Comparison of ENCODE assay signal across 16 mouse cellular contexts in genomic region chr15:8189563-8189962, GRCm38 (mm10).
"Had no signal": no experiment of that assay in that cellular context is flagged by ENCODE, and none has a peak within 500 bp of the region (broad histone marks: within the 10 kb centered on the region; RNA-seq: fewer than 3 reads in every experiment).

No protein-coding gene starts in this region.

- DNase-seq: lung, adult 18-20 months; lung, embryonic 14.5 days; lung, postnatal 10 days; lung, postnatal 4 days; midbrain, embryonic 14.5 days; retina, postnatal 1 day; right cerebral cortex, adult 18-20 months; right cerebral cortex, postnatal 25 days; right cerebral cortex, postnatal 4 days; spleen, adult 18-20 months; thymus, adult 18-20 months; thymus, postnatal 14 days; thymus, postnatal 36 days had no signal

- H3K4me3 ChIP-seq: midbrain, embryonic 10.5 days; midbrain, embryonic 12.5 days; neural tube, embryonic 12.5 days had no signal

- H3K9me3 ChIP-seq: midbrain, embryonic 10.5 days; midbrain, embryonic 12.5 days; neural tube, embryonic 12.5 days had no signal

- H3K27ac ChIP-seq: midbrain, embryonic 10.5 days; midbrain, embryonic 12.5 days; neural tube, embryonic 12.5 days had no signal

- H3K27me3 ChIP-seq: midbrain, embryonic 12.5 days; neural tube, embryonic 12.5 days had no signal

- H3K4me1 ChIP-seq: midbrain, embryonic 10.5 days; midbrain, embryonic 12.5 days; neural tube, embryonic 12.5 days had no signal
